Mouse (Mus musculus) neutrophil, adult 5-6 weeks (primary cell): Measurements from ENCODE around the gene A930018P22Rik. TPM values are rescaled to one million over a fixed set of nuclear protein-coding genes. Genes with fewer than 3 reads are reported as not detected.
A peak's percentile ranks its signal among the peaks of the same experiment; 100 is the strongest.
"Not testable (repeated sequence)": the region's sequence is repeated elsewhere in the genome, so short reads cannot be mapped to it uniquely, and the experiment has no call there.

ENCODE experiments used
- ATAC-seq: fragments of 151-379, 151-347 bp; 2 replicates; pipeline ENCODE4 v1.8.0; 2017; ENCODE audit warnings: mild to moderate bottlenecking, moderate TSS enrichment; ENCODE audit not compliant: insufficient number of reproducible peaks, poor library complexity, low FRiP score, severe bottlenecking; ENCODE audit errors: extremely low read depth
- total RNA-seq: library from RNA; stranded (forward); fragments of 200-1000 nt; gene quantifications from 2 replicates; pipeline ENCODE4 v1.2.3, GENCODE M21; 2017

The A930018P22Rik gene
- total RNA-seq: not detected in 2 replicates

DNA sequence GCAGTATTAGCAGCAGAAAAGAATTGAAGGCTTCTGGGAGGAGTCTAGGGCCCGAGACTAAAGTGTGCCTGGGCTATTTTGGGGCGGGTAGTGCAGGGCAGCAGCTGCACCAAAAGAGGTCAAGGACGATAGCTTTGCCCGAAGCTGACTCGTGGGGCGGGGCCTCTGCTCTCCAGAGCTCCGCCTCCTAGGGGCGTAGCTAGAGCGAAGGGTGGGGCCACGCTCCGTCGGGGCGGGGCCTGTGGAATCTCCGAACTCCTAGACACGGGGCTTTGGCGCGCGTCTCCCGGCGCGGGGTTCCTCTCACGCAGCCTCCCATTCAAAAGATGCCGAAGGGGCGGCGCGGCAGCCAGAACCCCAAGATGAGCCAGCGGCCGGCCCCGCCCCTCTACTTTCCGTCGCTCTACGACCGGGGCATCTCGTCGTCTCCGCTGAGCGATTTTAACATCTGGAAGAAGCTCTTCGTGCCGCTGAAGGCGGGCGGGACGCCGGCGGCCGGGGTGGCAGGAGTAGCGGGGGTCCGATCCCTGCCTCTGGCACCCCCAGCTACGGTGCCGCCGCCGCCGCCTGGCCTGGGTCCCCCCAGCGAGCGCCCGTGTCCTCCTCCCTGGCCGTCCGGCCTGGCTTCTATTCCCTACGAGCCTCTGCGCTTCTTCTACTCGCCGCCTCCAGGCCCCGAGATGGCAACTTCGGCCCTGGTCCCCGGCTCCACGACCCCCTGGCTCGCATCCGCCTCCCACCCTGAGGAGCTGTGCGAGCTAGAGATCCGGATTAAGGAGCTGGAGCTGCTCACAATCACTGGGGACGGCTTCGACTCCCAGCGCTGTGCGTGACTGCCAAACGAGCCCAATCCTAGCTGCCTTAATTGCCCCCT lies at the start of gene A930018P22Rik:
Gene A930018P22Rik (plus strand): TSS at position 265 of the 874 bp plus-strand sequence.
- peak; percentile 75 for ATAC-seq

DNA sequence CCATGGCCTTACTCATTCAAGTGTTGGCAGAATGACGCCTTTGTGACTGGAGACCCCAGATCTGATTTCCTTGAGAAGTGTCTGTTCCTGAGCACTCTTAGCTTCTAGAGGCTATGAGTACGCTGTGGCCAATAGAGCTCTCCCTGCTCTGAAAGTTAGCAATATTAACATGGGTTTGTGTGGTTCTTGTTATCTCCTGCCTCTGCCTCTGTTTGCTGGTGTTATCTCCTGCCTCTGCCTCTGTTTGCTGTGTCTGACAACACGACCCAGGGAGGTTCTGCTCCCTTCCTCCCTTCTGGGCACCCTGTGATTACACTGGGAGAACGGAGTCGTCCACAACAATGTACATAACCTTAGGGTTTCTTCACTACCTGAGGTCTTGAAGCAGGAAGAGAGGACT lies 44.3 kb upstream of the A930018P22Rik start:
- not testable (repeated sequence) for ATAC-seq

DNA sequence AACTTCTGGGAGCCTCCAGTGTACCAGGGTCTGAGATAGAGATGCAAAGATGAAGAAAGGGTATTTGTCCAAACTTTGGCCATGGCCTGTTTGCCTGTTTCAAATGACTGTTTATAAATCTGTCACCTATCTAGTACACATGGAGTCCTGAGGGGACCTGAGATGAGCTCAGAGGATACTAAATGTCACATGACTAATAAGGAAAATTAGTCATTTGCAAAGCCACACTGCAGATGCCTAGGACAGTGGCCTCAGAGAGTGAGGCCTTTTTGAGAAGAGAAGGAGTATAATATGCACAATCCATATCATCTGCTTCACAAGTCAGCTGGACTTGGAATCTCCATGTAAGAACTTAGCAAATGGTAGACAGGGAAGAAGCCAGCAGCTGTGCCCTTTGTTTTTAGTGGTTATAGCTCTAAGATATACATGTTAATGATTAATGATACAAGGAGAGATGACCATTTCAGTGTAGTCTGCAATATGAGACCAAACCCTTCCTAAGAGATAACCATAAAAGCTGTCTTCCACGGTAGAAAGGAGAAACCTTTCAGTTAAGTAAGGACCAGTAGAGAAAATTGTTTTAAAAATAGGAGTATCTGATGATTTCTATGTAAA lies 41.0 kb upstream of the A930018P22Rik start:
- ATAC-seq: not testable (repeated sequence)

DNA sequence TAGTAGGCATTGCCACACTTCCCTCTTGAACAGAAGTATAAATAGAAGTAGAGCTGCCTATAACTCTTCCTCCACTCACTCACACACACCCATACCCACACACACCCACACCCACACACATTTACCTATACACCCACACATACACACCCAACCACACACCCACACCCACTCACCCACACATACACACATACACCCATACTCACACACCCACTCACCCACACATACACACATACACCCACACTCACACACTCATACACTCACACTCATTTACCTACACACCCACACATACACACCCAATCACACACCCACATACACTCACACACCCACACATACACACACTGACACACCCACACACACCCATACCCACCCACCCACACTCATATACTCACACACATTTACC lies 40.1 kb upstream of the A930018P22Rik start:
- ATAC-seq: no peak

DNA sequence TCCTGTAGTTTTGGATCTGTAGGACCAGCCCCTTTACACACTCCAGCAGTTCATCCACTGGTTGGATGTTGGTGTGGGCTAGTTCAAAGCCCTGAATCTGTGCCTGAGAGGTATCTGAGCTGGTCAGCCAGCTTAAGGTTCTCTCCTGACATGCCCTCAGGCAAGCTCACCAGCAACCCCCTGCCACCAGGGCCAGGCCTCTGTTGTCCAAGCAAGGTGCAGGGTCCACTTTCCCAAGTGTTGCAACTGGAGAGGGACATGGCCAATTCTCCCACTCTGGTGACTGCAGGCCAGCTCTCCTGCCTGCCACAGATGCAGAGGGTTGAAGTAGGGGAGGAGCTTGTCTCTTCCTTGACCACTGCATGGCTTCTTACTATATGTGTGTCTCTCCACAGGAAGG lies 38.5 kb upstream of the A930018P22Rik start:
- ATAC-seq: not testable (repeated sequence)

DNA sequence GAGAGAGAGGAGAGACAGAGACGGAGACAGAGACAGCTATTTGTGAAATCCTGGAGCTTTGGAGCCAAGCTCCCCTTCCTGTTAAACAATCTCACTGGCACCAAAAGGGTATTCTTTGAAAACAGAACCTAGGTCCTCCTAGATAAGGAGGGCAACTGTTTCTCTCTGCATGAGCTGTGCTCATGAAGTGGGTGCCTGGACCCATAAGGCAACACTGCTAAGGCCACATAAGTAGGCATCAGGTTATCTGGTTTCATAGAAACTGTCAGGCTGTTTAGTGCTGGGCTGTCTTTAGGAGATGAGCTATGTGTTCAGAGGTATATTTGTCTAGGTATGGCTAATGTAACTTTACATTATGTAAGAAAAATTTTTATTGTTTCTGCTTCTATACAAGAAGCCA lies 35.0 kb upstream of the A930018P22Rik start:
- not testable (repeated sequence) for ATAC-seq

DNA sequence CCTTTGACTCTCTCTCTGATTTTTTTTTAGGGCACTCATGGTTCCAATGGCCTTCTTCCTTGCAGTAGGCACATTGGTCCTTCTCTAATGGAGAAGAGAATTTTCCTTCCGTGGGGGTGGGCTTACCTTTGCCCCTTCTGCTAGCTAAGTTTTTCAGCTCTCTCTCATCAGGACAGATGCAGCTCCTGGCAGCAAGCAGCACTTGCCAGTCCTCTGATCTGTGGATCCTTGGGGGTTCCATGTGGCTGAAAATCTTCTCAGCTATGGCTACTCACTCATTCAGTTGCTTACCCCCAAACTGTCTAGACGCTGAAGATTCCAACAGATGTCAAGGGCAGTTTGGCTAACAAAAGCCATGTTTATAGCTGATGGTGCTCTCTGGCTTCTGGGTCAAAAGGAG lies 29.3 kb upstream of the A930018P22Rik start:
- ATAC-seq: no peak

DNA sequence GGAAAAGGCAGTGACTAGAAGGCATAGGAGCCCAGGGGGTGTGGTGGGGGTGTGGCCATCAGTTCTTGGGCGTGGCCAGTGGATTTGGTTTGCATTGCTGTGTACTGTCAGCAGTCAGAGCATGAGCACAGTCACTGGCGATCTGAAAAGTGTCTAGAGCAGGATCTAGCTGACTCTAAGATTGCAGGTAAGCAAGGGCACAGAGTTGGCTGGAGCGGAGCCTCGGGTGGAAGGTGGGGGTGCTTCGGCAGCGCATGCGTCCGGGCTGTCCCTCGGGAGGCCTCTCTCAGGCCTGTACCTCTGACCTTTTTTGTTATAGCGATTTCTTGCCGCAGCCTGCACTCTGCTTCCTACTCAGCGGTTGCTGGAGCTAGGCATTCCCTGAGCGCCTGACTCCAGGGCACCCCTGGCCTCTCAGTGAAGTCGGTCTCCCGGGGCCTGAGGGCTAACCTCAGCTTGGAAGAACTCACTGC lies 26.8 kb upstream of the A930018P22Rik start, which contains the start of gene Cd59a:
Gene Cd59a (plus strand): TSS at position 61 of the 473 bp plus-strand sequence.
- no peak for ATAC-seq

DNA sequence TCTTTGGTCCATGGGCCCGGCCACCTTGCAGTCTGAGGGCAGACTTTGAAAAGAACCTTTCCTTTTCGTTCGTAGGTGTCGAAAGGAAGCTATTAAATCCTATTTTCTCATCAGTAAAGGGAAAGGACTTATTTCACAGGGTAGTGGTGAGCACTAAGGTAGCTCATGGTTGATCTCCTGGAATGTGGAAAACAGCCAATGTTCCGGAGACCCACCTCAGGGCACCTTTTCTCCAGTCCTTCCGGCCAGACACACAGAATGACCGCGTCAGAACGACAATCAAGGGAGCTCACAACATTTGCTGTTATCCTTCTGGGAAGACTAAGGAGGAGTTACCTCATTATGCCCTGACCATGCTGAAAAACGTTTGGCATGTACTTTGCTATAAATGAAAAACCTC lies 26.3 kb upstream of the A930018P22Rik start:
- no peak for ATAC-seq

DNA sequence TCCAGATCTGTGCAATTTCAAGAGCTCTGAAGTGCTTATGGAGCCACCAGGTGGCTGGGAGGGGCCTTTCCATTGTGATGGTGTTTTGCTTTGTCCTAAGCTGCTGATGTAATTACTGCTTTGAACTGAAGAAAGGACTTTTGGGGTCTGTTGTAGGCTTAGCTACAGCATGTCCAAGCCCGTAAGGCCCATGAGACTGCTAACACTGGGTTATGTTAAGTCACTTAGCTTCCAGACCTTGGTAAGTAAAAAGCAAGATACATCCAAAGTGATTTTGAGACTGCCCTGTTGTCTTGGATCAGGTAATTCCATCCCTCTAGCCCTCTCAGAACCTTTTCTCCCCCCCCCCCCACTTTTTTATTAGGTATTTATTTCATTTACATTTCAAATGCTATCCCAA lies 25.8 kb upstream of the A930018P22Rik start:
- not testable (repeated sequence) for ATAC-seq

DNA sequence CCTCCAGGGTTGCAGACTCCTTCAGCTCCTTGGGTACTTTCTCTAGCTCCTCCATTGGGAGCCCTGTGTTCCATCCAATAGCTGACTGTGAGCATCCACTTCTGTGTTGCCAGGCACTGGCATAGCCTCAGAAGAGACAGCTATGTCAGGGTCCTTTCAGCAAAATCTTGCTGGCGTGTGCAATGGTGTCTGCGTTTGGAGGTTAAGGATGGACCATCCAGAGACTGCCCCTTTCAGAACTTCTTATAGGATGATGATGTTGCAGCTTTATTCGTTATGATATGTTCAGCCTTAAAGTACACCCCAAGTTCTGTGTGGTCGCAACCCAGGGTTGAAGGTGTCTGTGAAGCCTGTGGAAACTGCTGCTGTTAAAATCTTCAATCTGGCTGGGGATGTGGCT lies 25.2 kb upstream of the A930018P22Rik start:
- not testable (repeated sequence) for ATAC-seq

DNA sequence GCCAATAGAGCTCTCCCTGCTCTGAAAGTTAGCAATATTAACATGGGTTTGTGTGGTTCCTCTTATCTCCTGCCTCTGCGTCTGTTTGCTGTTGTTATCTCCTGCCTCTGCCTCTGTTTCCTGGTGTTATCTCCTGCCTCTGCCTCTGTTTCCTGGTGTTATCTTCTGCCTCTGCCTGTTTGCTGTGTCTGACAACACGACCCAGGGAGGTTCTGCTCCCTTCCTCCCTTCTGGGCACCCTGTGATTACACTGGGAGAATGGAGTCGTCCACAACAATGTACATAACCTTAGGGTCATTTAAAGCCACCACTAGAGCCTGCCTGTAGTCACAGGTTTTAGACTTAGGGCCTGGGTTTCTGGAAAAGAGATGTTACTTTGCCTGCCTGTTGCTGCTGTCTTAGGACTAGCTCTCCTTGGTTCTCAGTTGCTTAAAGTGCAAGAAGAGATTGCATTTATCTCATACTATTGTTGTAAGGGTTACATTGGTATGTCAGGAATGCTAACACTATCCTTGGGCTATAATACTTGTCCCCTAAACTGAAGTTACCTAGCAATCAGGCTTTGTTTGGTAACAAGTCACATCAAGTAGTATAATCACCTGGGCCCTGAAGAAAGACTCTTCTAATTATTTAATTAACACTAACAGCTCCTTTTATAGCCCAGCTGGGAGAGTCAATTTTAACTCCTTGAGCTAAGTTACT lies 23.9 kb upstream of the A930018P22Rik start:
- no peak for ATAC-seq

DNA sequence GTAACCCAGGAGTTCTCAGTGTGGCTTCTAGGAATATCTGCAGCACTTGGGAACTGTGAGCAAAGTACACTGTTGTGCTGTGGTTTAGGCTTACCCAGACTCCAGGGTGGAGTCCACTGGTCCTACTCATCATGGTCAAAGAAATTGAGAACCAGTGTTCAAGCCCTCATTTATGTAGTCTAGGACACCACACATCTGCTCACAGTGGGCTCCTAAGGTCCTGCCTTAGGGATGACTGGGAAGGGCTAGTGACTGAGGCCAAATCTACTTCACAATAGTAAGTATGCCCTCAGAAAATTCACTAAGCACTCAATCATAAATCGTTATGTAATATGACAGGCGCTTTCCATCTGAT lies 23.4 kb upstream of the A930018P22Rik start:
- no peak for ATAC-seq

DNA sequence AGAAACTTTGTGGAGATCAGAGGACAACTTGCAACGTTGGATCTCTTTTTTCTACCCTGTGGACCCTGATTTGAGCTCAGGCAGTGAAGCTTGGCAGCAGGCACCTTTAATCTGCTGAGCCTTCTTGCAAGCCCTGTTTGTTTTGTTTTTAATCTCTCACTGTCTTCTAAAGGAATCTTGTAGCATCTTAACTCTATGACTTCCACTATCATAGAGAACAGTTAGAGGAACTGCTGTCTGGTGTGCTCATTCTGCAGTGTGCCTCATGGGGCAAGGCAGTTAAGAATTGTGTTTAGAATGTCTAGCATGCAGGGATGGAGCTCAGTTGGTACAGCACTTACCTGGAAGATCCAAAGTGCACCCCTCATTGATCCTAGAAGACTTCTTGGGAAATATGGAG lies 22.6 kb upstream of the A930018P22Rik start:
- ATAC-seq: no peak

DNA sequence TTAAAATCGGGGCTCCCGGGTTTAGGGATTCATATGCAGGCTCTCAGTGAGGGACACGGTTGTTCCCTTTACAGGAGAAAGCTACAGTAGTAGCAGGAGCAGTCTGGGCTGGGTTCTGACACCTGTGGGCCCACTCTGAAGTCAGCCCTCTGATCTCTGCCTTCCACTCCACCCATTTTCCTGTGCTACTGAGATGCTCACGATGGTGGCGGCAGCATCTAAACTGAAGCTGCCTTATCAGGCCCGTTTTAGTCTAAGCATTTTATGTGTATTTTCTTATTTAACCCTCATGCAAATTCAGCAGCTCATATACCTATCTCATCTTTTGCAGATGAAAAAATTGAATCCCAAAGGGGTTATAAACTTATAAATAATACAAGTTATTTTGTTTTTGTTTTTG lies 17.8 kb upstream of the A930018P22Rik start:
- no peak for ATAC-seq

DNA sequence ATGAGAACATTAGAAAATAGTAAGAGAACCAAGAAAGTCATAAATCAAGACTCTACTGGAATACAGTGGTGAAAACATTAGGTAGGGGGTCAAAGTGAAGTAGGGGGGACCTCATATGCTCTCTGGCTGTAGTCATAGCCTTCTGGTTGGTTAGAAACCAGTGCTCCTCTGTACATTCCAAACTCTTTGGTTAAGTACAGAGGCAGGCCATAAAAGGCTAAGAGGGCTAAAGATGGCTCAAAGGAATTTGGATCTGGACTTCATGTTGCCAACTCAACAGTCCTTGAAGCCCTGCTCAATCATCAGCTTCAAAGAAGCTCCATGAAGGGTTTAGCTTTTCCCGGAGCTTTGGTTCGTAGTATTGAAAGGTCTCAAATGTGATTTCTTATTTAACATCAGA lies 13.5 kb upstream of the A930018P22Rik start:
- not testable (repeated sequence) for ATAC-seq

DNA sequence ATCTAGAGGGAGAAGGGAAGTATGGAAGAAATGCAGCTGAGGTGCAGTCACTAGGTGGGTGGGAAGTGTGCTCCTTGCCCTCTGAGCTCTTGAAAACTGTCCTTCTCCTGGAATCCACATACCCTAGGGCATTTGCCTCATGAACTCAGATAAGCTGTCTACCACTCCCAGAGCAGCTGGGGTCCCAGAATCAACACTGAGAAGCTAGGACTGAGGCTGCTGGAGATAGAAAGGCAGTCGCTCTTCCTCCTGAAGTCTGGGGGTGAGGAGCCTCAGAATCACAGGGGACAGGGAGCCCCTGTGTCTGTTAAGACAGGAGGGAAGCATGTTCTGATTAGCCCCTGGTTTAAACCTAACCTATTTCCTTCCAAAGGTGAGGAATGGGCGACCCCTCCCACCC lies 13.0 kb upstream of the A930018P22Rik start:
- no peak for ATAC-seq

DNA sequence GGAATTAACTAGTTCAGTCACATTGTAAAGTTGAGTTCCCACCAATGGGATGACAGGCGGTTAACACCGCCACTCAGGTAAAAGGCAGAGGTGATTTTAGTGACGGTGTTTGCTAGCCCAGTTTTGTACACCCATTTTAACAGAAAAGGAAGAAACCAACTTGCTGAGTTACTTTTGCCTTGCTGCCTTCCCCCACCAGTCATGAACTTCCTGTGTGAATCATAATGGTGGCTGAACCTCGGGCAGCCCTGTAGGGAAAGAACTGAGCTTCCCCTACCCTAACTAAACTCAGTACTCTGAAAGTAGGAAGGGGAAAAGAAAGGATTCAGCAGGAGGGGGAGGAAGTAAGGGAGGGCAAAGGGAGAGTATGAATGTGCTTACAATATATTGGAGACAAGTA lies 12.5 kb upstream of the A930018P22Rik start:
- no peak for ATAC-seq

DNA sequence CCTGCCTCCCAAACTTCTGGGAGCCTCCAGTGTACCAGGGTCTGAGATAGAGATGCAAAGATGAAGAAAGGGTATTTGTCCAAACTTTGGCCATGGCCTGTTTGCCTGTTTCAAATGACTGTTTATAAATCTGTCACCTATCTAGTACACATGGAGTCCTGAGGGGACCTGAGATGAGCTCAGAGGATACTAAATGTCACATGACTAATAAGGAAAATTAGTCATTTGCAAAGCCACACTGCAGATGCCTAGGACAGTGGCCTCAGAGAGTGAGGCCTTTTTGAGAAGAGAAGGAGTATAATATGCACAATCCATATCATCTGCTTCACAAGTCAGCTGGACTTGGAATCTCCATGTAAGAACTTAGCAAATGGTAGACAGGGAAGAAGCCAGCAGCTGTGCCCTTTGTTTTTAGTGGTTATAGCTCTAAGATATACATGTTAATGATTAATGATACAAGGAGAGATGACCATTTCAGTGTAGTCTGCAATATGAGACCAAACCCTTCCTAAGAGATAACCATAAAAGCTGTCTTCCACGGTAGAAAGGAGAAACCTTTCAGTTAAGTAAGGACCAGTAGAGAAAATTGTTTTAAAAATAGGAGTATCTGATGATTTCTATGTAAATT lies 11.3 kb upstream of the A930018P22Rik start:
- ATAC-seq: not testable (repeated sequence)
